Mouse (Mus musculus) E14TG2a.4 (cell line): ENCODE data around the gene Tead1.

Experiments used
- H3K27me3 ChIP-seq: 2 replicates; pipeline ENCODE4 v1.6.1; 2014; ENCODE audit warnings: low read length, control low read depth; ENCODE audit not compliant: insufficient read depth
- H3K36me3 ChIP-seq: 2 replicates; pipeline ENCODE4 v1.6.1; 2014; ENCODE audit warnings: low read length, control low read depth; ENCODE audit not compliant: insufficient read depth
- H3K4me1 ChIP-seq: replicated peaks from 2 replicates; pipeline ENCODE4 v1.6.1; 2014; ENCODE audit warnings: low read depth, low read length, control low read depth
- H3K4me3 ChIP-seq: replicated peaks from 2 replicates; pipeline ENCODE4 v1.5.1; 2014; ENCODE audit warnings: mild to moderate bottlenecking, low read length
- H3K9me3 ChIP-seq: 2 replicates; pipeline ENCODE4 v1.6.1; 2014; ENCODE audit warnings: low read length, control low read depth
- CTCF ChIP-seq: conservative IDR thresholded peaks from 2 replicates; pipeline ENCODE4 v1.5.1; 2014; ENCODE audit warnings: low read length
- NANOG ChIP-seq: IDR thresholded peaks from 2 replicates; pipeline ENCODE4 v1.6.1; 2014; ENCODE audit warnings: borderline replicate concordance, low read length, mixed read lengths
- POU5F1 ChIP-seq: IDR thresholded peaks from 2 replicates; pipeline ENCODE4 v1.6.1; 2014; ENCODE audit warnings: low read length, borderline replicate concordance

Gene Tead1

GRCm38 (mm10) chr7:112784278-112784677 lies 105.2 kb downstream of the Tead1 start:
- peaks cover 93% of the 10 kb centered on the region for H3K4me1 ChIP-seq
- H3K4me3 ChIP-seq = no peak overlapping the region
- peak; percentile 77 for TF ChIP-seq CTCF
- TF ChIP-seq NANOG = no peak
- TF ChIP-seq POU5F1 = no peak
- no peaks in the 10 kb centered on the region for H3K9me3 ChIP-seq
- peaks cover 12% of the 10 kb centered on the region; the same call in 1 of the 2 replicates for H3K36me3 ChIP-seq
- no peaks in the 10 kb centered on the region for H3K27me3 ChIP-seq

GRCm38 (mm10) chr7:112785271-112785670 lies 106.2 kb downstream of the Tead1 start:
- Histone ChIP-seq H3K4me1 (peaks cover 93% of the 10 kb centered on the region), H3K27me3 (no peaks in the 10 kb centered on the region), H3K36me3 (peaks cover 12% of the 10 kb centered on the region; the same call in 1 of the 2 replicates), H3K9me3 (no peaks in the 10 kb centered on the region), H3K4me3 (no peak overlapping the region)
- TF ChIP-seq CTCF = no peak
- no peak for TF ChIP-seq POU5F1
- TF ChIP-seq NANOG = no peak

- no peaks in the 10 kb centered on the region for H3K27me3 ChIP-seq
- peaks cover 15% of the 10 kb centered on the region; the same call in 1 of the 2 replicates for H3K36me3 ChIP-seq
- H3K9me3 ChIP-seq = no peaks in the 10 kb centered on the region
- H3K4me1 ChIP-seq = peaks cover 86% of the 10 kb centered on the region
- no peak for TF ChIP-seq CTCF
- no peak for TF ChIP-seq NANOG
- no peak for TF ChIP-seq POU5F1
- H3K4me3 ChIP-seq = no peak overlapping the region
These were observed 107.6 kb downstream of the Tead1 start for GRCm38 (mm10) chr7:112786556-112787225.

GRCm38 (mm10) chr7:112787281-112787680 lies 108.2 kb downstream of the Tead1 start:
- peaks cover 17% of the 10 kb centered on the region; the same call in 1 of the 2 replicates for H3K36me3 ChIP-seq
- TF ChIP-seq CTCF (no peak), POU5F1 (no peak), NANOG (no peak)
- no peaks in the 10 kb centered on the region for H3K9me3 ChIP-seq
- H3K4me1 ChIP-seq = peaks cover 83% of the 10 kb centered on the region
- H3K4me3 ChIP-seq = no peak overlapping the region
- no peaks in the 10 kb centered on the region for H3K27me3 ChIP-seq

GRCm38 (mm10) chr7:112788321-112788751 lies 109.2 kb downstream of the Tead1 start:
- peaks cover 82% of the 10 kb centered on the region for H3K4me1 ChIP-seq
- peaks cover 25% of the 10 kb centered on the region; the same call in 1 of the 2 replicates for H3K36me3 ChIP-seq
- H3K27me3 ChIP-seq = no peaks in the 10 kb centered on the region
- H3K4me3 ChIP-seq = no peak overlapping the region
- TF ChIP-seq CTCF (no peak), POU5F1 (no peak), NANOG (no peak)
- no peaks in the 10 kb centered on the region for H3K9me3 ChIP-seq

- H3K4me3 ChIP-seq = no peak overlapping the region
- no peaks in the 10 kb centered on the region for H3K9me3 ChIP-seq
- peaks cover 25% of the 10 kb centered on the region; the same call in 1 of the 2 replicates for H3K36me3 ChIP-seq
- H3K27me3 ChIP-seq = no peaks in the 10 kb centered on the region
- H3K4me1 ChIP-seq = peaks cover 85% of the 10 kb centered on the region
- TF ChIP-seq NANOG = no peak
- no peak for TF ChIP-seq CTCF
- TF ChIP-seq POU5F1 = no peak
These were observed 110.6 kb downstream of the Tead1 start for GRCm38 (mm10) chr7:112789693-112790092.

- Histone ChIP-seq H3K9me3 (no peaks in the 10 kb centered on the region), H3K4me1 (peaks cover 85% of the 10 kb centered on the region), H3K27me3 (no peaks in the 10 kb centered on the region), H3K4me3 (no peak overlapping the region), H3K36me3 (peaks cover 22% of the 10 kb centered on the region; the same call in 1 of the 2 replicates)
- TF ChIP-seq CTCF (no peak), NANOG (no peak), POU5F1 (no peak)
These were observed 111.2 kb downstream of the Tead1 start for GRCm38 (mm10) chr7:112790334-112790733.

- Histone ChIP-seq H3K27me3 (no peaks in the 10 kb centered on the region), H3K36me3 (peaks cover 32% of the 10 kb centered on the region), H3K9me3 (no peaks in the 10 kb centered on the region), H3K4me3 (no peak overlapping the region), H3K4me1 (peaks cover 61% of the 10 kb centered on the region)
- TF ChIP-seq NANOG (no peak), CTCF (no peak), POU5F1 (no peak)
These were observed 113.6 kb downstream of the Tead1 start for GRCm38 (mm10) chr7:112792679-112793078.
